Mouse (Mus musculus): Measurements from ENCODE around the gene Etaa1.

DNA sequence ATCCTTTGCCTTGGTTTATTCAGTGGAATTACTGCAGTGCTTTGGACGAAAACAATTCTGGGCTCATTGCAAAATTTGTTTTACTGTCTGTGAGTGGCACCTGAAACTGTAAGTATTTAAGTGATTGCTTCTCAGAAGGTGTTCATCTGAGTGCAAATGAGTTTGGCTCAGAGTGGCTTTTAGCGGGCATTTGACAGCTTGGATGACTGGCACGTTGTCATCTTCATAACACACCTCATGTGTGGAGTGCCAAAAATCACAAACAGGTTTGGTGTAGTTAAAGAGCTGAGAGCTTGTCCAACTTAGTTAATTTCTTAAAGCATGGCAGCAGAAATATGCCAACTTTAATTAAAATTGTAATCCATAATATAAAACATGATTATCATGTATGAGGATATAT, 40.5 kb upstream of the Etaa1 start:
- TF ChIP-seq CTCF (IDR thresholded peaks at IDR 0.05; ENCODE audit: low read depth, low read length) = no peak
- no peak for TF ChIP-seq POLR2A (IDR thresholded peaks at IDR 0.05; ENCODE audit: extremely low read depth, insufficient read depth, low read length)
